Mouse (Mus musculus): ENCODE measurements at regions not wholly inside any gene's neighbourhood (a gene's known extent, or its start where the extent isn't known, plus 50 kb on each side); places are given as distances from the start of the nearest gene placed in this dataset.
A peak's percentile ranks its signal among the peaks of the same experiment; 100 is the strongest.

DNA sequence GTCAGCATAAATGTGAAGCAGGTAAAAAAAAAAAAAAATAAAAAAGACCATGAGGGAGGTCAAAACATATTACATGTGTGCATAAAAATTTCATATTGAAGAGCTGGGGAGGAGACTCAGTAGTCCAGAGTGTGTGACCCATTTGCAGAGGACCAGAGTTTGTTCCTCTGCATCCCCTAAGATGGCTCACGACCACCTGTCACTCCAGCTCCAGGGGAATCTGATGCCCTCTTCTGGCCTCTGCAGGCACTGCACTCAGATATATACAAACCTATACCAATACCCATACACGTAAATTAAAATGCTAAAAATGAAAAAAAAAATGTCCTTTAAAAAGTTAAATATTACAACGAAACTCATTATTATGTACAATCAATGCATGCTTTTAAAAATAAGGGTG is 551.4 kb downstream of the Pdcd6ip start:
- 67% methylated on average over 3 of the region's 3 CpGs for WGBS

DNA sequence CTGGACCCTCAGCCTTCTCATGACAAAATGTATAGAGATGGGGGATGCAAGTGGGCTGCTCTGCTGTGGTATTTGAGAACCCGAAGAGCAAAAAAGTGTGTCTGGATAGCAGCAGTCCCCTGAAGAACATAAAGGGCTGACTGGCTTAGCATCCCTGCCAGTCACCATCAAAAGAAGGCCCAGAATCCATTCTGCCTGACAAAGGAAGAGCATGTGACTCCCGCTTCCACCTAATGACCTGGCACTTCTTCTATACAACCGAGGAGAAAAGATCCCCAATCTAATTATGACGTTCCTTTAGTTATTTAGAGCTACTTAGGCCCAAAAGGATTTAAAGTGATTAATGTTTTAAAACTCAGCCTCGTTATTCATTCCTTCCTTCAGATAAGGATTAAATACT is 559.0 kb downstream of the Pdcd6ip start:
- no peak overlapping the region for H3K27ac ChIP-seq (ENCODE audit: low read depth, low read length)
- H3K4me2 ChIP-seq (ENCODE audit: low read length), result no peak overlapping the region
- no peaks in the 10 kb centered on the region for H3K9me3 ChIP-seq (replicated peaks; ENCODE audit: control insufficient read depth, low read length)
- no peak overlapping the region for H3K4me3 ChIP-seq (ENCODE audit: low read depth, low read length)
- no peaks in the 10 kb centered on the region for H3K4me1 ChIP-seq (ENCODE audit: control insufficient read depth, insufficient read depth, low read length)
- DNase-seq (ENCODE audit: low spot score), result peak; percentile 48
- no peak overlapping the region for H3K9ac ChIP-seq (ENCODE audit: low read length)
- H3K27me3 ChIP-seq (replicated peaks; ENCODE audit: control insufficient read depth, insufficient read depth, low read length), result no peaks in the 10 kb centered on the region
- H3K36me3 ChIP-seq (ENCODE audit: control insufficient read depth, insufficient read depth, low read length), result no peaks in the 10 kb centered on the region
- no peak for ATAC-seq
- WGBS, result 5% methylated on average over 5 of the region's 5 CpGs

More for the DNA sequence above, 551.4 kb downstream of the Pdcd6ip start:
- no peaks in the 10 kb centered on the region for H3K36me3 ChIP-seq (ENCODE audit: control insufficient read depth, insufficient read depth, low read length)
- H3K27ac ChIP-seq (ENCODE audit: low read depth, low read length), result no peak overlapping the region
- H3K4me2 ChIP-seq (ENCODE audit: low read length), result no peak overlapping the region
- H3K4me1 ChIP-seq (ENCODE audit: control insufficient read depth, insufficient read depth, low read length), result peaks cover 2% of the 10 kb centered on the region; the same call in 1 of the 2 replicates
- DNase-seq (ENCODE audit: low spot score) (no peak), ATAC-seq (no peak)
- H3K4me3 ChIP-seq (ENCODE audit: low read depth, low read length), result no peak overlapping the region
- H3K27me3 ChIP-seq (replicated peaks; ENCODE audit: control insufficient read depth, insufficient read depth, low read length), result no peaks in the 10 kb centered on the region
- H3K9ac ChIP-seq (ENCODE audit: low read length), result no peak overlapping the region
- H3K9me3 ChIP-seq (replicated peaks; ENCODE audit: control insufficient read depth, low read length), result no peaks in the 10 kb centered on the region; the same call in 1 of the 2 replicates

GRCm38 (mm10) chr9:113146571-113146970 is 561.5 kb downstream of the Pdcd6ip start:
- no peak overlapping the region for H3K4me3 ChIP-seq (ENCODE audit: low read depth, low read length)
- no peak overlapping the region for H3K27ac ChIP-seq (ENCODE audit: low read depth, low read length)
- no peak overlapping the region for H3K9ac ChIP-seq (ENCODE audit: low read length)
- no peak for DNase-seq (ENCODE audit: low spot score)
- no peaks in the 10 kb centered on the region for H3K4me1 ChIP-seq (ENCODE audit: control insufficient read depth, insufficient read depth, low read length)
- ATAC-seq, result no peak
- H3K9me3 ChIP-seq (replicated peaks; ENCODE audit: control insufficient read depth, low read length), result no peaks in the 10 kb centered on the region
- no peaks in the 10 kb centered on the region for H3K27me3 ChIP-seq (replicated peaks; ENCODE audit: control insufficient read depth, insufficient read depth, low read length)
- 76% methylated on average over 2 of the region's 2 CpGs for WGBS
- no peaks in the 10 kb centered on the region for H3K36me3 ChIP-seq (ENCODE audit: control insufficient read depth, insufficient read depth, low read length)
- H3K4me2 ChIP-seq (ENCODE audit: low read length), result no peak overlapping the region

DNA sequence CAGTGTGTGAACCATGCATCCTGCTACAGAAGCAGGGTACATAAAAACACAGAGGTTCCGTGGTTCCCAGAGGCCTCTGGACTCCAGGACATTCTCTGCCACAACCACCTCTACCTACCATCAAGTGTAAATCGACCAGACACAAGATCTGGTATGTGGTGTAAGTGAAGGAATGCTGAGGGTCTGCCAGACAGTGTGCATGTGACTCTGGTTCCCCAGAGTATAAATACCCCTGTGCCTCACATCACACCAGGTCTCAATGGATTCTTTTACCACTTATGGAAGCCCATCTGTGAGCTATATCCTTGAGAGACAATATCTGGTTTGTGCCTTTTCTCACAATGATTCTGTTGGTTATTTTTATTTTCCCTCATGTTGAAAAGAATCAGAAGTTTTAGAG is 563.0 kb downstream of the Pdcd6ip start:
- DNase-seq (ENCODE audit: low spot score) (no peak), ATAC-seq (no peak)
- Histone ChIP-seq H3K27ac (ENCODE audit: low read depth, low read length) (no peak overlapping the region), H3K27me3 (replicated peaks; ENCODE audit: control insufficient read depth, insufficient read depth, low read length) (no peaks in the 10 kb centered on the region), H3K4me1 (ENCODE audit: control insufficient read depth, insufficient read depth, low read length) (no peaks in the 10 kb centered on the region), H3K36me3 (ENCODE audit: control insufficient read depth, insufficient read depth, low read length) (no peaks in the 10 kb centered on the region), H3K4me3 (ENCODE audit: low read depth, low read length) (no peak overlapping the region), H3K9me3 (replicated peaks; ENCODE audit: control insufficient read depth, low read length) (no peaks in the 10 kb centered on the region), H3K9ac (ENCODE audit: low read length) (no peak overlapping the region), H3K4me2 (ENCODE audit: low read length) (no peak overlapping the region)
- 84% methylated on average over 2 of the region's 2 CpGs for WGBS

DNA sequence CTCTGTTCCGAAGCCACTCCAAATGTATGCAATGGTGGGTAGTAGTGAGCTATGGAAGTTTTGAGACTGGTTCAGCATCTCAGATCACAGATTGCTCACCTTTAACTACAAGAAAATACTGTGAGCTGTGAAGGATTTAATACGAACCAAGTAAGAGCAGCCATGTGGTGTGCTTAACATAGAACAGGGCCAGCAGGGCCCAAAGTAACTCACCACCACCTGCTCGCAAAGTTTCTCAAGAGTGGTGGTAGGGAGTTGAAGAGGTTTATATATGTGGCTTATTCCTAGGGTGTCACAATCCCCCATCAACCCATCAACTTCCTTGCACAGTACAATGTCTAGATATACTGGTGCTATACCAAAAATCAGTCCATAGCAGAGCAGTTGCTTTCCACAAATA is 573.4 kb downstream of the Pdcd6ip start:
- H3K27me3 ChIP-seq (replicated peaks; ENCODE audit: control insufficient read depth, insufficient read depth, low read length), result no peaks in the 10 kb centered on the region
- H3K9ac ChIP-seq (ENCODE audit: low read length), result no peak overlapping the region
- H3K27ac ChIP-seq (ENCODE audit: low read depth, low read length), result no peak overlapping the region
- no peaks in the 10 kb centered on the region for H3K36me3 ChIP-seq (ENCODE audit: control insufficient read depth, insufficient read depth, low read length)
- no peaks in the 10 kb centered on the region for H3K4me1 ChIP-seq (ENCODE audit: control insufficient read depth, insufficient read depth, low read length)
- ATAC-seq, result no peak
- H3K4me3 ChIP-seq (ENCODE audit: low read depth, low read length), result no peak overlapping the region
- WGBS, result 88% methylated on average over 3 of the region's 3 CpGs
- no peak overlapping the region for H3K4me2 ChIP-seq (ENCODE audit: low read length)
- no peaks in the 10 kb centered on the region for H3K9me3 ChIP-seq (replicated peaks; ENCODE audit: control insufficient read depth, low read length)
- DNase-seq (ENCODE audit: low spot score), result no peak

GRCm38 (mm10) chr9:113123004-113123692 is 584.9 kb downstream of the Pdcd6ip start:
- Histone ChIP-seq H3K4me3 (ENCODE audit: low read depth, low read length) (no peak overlapping the region), H3K9ac (ENCODE audit: low read length) (no peak overlapping the region), H3K9me3 (replicated peaks; ENCODE audit: control insufficient read depth, low read length) (no peaks in the 10 kb centered on the region), H3K4me1 (ENCODE audit: control insufficient read depth, insufficient read depth, low read length) (no peaks in the 10 kb centered on the region), H3K27me3 (replicated peaks; ENCODE audit: control insufficient read depth, insufficient read depth, low read length) (no peaks in the 10 kb centered on the region), H3K4me2 (ENCODE audit: low read length) (no peak overlapping the region), H3K36me3 (ENCODE audit: control insufficient read depth, insufficient read depth, low read length) (no peaks in the 10 kb centered on the region), H3K27ac (ENCODE audit: low read depth, low read length) (no peak overlapping the region)
- WGBS, result 74% methylated on average over 7 of the region's 7 CpGs
- ATAC-seq (no peak), DNase-seq (ENCODE audit: low spot score) (no peak)

DNA sequence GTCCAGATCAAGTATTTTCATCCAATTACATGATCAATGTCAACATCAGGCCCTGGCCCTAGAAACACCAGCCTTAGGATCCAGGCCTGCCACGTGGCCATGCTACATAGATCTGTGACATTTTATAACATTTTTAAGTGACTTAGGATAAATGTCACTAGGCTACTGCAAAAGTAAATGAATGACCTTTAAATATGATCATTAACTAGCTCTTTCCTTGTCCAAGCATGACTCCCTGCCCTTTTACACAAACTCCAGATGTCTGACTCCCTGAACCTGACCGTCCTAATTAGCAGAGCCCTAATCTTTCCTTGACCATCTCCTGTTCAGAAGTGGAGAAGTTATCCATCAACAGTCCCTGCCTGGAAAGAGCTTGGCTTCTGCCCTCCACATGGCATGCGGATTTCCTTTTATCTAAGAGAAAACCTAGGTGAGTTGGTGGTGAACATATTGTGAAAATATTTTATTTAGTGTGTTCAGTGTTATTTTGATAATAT is 585.8 kb downstream of the Pdcd6ip start:
- no peaks in the 10 kb centered on the region for H3K4me1 ChIP-seq (ENCODE audit: control insufficient read depth, insufficient read depth, low read length)
- no peak overlapping the region for H3K9ac ChIP-seq (ENCODE audit: low read length)
- no peak overlapping the region for H3K4me3 ChIP-seq (ENCODE audit: low read depth, low read length)
- H3K27me3 ChIP-seq (replicated peaks; ENCODE audit: control insufficient read depth, insufficient read depth, low read length), result no peaks in the 10 kb centered on the region
- H3K9me3 ChIP-seq (replicated peaks; ENCODE audit: control insufficient read depth, low read length), result no peaks in the 10 kb centered on the region
- WGBS, result 83% methylated on average over 3 of the region's 3 CpGs
- H3K4me2 ChIP-seq (ENCODE audit: low read length), result no peak overlapping the region
- no peak overlapping the region for H3K27ac ChIP-seq (ENCODE audit: low read depth, low read length)
- no peak for DNase-seq (ENCODE audit: low spot score)
- H3K36me3 ChIP-seq (ENCODE audit: control insufficient read depth, insufficient read depth, low read length), result no peaks in the 10 kb centered on the region
- ATAC-seq, result no peak

- no peak overlapping the region for H3K4me2 ChIP-seq (ENCODE audit: low read length)
- DNase-seq (ENCODE audit: low spot score) (no peak), ATAC-seq (no peak)
- H3K9ac ChIP-seq (ENCODE audit: low read length), result no peak overlapping the region
- no peak overlapping the region for H3K27ac ChIP-seq (ENCODE audit: low read depth, low read length)
- H3K4me1 ChIP-seq (ENCODE audit: control insufficient read depth, insufficient read depth, low read length), result no peaks in the 10 kb centered on the region
- H3K27me3 ChIP-seq (replicated peaks; ENCODE audit: control insufficient read depth, insufficient read depth, low read length), result no peaks in the 10 kb centered on the region
- no peak overlapping the region for H3K4me3 ChIP-seq (ENCODE audit: low read depth, low read length)
- no peaks in the 10 kb centered on the region for H3K36me3 ChIP-seq (ENCODE audit: control insufficient read depth, insufficient read depth, low read length)
- H3K9me3 ChIP-seq (replicated peaks; ENCODE audit: control insufficient read depth, low read length), result no peaks in the 10 kb centered on the region
These were observed 587.7 kb downstream of the Pdcd6ip start for GRCm38 (mm10) chr9:113120385-113120784.

- 79% methylated on average over 1 of the region's 1 CpGs for WGBS
- Histone ChIP-seq H3K27ac (ENCODE audit: low read depth, low read length) (no peak overlapping the region), H3K9me3 (replicated peaks; ENCODE audit: control insufficient read depth, low read length) (no peaks in the 10 kb centered on the region), H3K9ac (ENCODE audit: low read length) (no peak overlapping the region), H3K36me3 (ENCODE audit: control insufficient read depth, insufficient read depth, low read length) (no peaks in the 10 kb centered on the region), H3K4me1 (ENCODE audit: control insufficient read depth, insufficient read depth, low read length) (no peaks in the 10 kb centered on the region), H3K4me2 (ENCODE audit: low read length) (no peak overlapping the region), H3K4me3 (ENCODE audit: low read depth, low read length) (no peak overlapping the region), H3K27me3 (replicated peaks; ENCODE audit: control insufficient read depth, insufficient read depth, low read length) (no peaks in the 10 kb centered on the region)
- DNase-seq (ENCODE audit: low spot score), result no peak
- no peak for ATAC-seq
These were observed 588.3 kb downstream of the Pdcd6ip start for GRCm38 (mm10) chr9:113119721-113120120.
